Mouse (Mus musculus): ENCODE results near the gene Pkd2.
"Not testable (repeated sequence)": the region's sequence is repeated elsewhere in the genome, so short reads cannot be mapped to it uniquely, and the experiment has no call there.

Pkd2 gene

DNA sequence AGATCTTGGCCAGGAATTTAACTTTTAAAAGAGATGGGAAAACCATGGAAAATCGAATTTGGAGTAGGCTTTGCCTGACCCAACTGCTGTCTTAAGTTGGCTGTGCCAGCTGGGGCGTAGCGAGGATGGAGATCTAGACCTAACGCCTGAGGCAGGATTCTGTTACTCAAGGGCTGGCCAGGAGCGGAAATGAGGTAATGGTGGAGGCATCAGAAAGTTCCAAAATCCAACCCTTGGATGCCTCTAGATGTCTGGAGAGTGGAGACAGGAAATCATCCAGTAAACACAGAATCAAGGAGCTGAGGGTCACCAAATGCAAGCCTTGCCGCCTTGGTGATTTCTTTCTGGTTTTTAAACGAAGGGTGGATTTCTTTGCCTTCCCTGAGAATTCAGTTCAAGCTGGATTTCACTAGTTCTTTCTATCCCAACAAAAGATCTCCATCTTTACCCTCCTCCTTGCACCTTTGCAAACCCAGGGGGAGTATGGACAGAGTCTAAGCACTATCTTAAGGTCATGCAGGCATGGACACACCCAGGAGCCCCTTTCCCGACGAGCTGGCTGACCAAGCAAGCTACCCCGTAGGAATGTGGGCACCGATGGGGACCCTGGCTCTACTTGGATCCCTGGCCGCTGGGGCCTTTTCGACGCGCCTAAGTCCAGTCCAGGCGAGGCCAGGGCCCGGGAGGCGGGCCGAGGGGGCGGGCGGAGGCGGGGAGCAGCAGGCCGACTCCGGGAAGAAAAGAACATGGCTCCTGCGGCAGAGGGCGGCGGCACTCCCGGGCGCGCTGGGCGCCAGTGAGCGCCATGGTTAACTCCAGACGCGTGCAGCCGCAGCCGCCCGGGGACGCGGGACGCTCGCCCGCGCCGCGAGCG is at the start of gene Pkd2:
Pkd2 (plus strand) TSS at position 619 of the 874 bp plus-strand sequence.
- peak; percentile 58 for DNase-seq (ENCODE audit: low spot score)

DNA sequence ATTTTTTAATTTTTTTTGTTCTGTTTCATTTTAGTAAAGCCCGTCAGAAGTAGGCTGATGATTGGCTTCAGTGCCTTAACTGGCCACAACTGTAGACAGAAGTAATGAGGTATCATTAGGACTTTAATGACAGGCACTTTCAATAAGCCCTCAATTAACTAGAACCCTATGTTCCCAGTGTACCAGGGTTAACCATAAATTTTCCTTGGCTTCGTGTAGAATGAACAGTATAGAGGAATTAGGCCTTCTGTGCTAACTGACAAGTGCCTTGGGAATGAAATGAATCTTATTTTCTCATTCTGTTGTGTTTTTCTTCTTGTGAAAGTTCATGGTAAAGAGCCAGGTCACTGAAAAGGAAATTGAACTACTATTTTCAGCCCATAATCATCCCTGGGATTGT is 43.3 kb upstream of the Pkd2 start:
- no peak for DNase-seq (ENCODE audit: low spot score)

DNA sequence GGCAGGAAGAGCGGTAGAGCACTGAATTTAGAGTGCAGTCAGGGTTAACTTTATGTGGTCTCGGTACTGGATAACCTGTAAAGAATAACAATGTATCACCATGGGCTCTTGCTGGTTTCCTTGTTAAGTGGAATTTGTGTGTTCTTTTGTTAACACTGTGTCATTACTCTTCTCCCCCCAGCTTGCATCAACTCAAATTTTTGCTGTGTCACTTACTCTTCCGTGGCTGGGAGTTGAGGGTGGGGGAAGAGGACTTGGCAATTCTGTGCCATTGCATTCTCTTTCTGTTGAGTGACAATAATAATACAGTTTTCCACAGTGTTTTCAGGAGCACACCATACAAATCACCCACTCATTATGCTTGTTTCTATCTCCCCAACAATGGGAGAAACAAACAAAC is 42.2 kb upstream of the Pkd2 start:
- DNase-seq (ENCODE audit: low spot score), result no peak

DNA sequence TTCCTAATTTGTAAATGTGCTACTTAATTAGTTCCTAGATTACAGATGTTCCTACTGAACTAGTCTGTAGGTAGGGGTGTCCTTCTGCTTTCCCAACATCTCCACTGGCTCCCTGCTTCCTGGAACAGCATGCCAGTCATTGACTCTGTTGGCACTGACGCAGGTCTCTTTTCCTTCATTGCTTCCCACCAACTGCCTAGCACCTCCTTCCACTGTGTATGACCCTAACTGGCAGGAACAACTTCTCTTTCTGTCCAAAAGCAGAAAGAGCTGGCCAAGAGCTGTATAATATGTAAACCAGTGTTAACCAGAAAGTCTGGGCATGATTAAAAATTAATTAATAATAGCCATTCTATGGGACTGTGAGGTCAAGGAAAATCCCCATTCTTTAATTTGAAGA is 41.5 kb upstream of the Pkd2 start:
- no peak for DNase-seq (ENCODE audit: low spot score)

DNA sequence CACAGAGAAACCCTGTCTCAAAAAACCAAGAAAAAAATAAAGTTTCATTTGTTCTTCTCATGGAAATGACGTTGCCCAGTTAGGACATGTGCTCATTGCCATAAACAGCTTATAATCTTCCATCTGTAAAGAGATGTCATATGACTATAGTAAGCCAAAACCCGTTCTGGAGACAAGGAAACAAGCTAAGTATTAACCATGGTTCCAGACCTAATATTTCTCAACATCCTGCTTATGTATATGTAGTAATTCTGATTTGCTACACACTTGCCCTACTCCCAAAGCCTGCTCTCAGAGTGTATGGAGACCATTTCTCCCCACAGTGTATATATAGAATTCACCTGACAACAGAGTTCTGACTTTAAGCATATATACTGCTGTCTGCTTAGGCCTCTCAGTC is 37.2 kb upstream of the Pkd2 start:
- DNase-seq (ENCODE audit: low spot score), result no peak

DNA sequence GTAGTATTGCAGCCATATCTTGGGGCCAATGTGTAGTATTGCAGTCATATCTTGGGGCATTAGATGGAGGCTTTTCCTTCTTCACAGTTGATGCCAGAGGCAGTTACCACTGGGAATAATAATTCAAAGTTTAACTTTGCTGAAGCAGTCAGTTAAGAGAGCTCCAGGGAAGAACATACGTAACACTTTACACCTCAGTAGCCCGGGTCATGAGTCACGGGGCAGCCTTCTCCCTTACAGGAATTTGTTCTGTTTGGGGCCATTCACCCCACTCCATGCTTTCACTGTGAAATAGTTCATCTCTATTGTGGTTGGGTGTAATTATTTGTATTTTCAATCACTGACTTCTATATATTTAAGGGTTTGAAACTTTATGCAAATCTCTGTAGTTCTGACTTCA is 35.4 kb upstream of the Pkd2 start:
- DNase-seq (ENCODE audit: low spot score), result no peak

DNA sequence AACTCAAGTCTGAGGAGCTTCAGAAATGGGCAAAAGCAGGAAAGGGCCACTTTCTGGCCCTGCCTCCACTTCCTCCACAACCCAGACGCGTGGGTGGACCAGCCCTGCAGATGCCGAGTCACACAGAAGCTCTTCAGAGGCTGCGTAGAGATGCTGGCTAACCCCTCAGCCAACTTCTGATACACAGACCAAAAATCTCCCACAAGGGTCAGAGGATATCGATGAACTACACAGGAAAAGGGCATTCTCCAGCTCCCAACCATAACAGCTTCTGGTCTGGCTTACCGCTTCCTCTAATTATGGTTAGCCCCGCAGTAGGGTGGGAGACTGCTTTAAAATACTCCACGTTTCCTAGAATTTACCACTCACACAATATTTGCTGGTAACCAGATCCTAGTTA is 33.3 kb upstream of the Pkd2 start:
- DNase-seq (ENCODE audit: low spot score), result no peak

DNA sequence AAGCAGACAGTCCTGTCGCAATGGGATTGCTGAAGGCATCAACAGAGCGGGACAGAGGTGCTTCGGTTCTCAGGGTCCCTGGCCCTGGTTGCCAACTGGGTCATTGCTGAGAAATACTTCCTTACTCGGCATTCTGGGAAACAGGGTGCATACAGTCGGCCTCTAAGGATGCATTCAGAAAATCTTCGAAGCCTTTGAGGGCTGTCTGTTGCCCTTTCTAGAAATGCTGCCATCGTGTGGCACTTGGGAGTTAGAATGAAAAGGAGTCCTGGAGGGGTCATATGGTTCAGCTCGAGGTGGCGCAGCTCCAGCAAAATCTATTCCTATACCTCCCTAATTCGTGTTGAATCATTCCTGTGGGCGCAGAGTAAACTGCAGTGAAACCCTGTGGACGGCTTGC is 26.4 kb upstream of the Pkd2 start:
- DNase-seq (ENCODE audit: low spot score), result no peak

DNA sequence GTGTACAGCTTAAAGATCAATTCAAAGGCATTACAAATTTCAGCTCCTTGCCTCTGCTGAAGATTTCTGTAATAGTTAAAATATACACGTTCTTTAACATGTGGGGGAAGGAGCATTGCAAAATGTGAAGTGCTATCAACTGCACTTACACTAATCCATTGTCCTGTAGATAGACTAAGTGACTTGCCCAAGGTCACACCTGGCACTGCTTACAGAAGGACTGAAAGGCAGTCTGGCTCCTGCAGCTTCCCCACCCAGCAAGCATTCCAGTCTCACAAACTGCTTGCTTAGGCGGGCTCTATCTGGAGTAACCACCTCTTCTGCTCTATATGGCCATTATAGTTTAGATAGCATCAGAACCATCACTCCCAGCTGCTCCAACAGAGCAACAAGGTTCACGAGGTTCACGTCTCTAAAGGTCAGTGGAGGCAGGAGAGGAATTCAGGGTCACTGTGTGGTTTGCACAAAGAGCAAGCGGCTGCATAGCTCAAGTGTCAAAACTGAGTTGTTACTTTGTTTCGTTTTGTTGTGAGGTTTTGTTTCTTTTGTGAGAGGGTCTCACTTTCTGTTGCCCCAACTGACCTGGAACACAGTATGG is 25.2 kb upstream of the Pkd2 start:
- DNase-seq (ENCODE audit: low spot score), result no peak

DNA sequence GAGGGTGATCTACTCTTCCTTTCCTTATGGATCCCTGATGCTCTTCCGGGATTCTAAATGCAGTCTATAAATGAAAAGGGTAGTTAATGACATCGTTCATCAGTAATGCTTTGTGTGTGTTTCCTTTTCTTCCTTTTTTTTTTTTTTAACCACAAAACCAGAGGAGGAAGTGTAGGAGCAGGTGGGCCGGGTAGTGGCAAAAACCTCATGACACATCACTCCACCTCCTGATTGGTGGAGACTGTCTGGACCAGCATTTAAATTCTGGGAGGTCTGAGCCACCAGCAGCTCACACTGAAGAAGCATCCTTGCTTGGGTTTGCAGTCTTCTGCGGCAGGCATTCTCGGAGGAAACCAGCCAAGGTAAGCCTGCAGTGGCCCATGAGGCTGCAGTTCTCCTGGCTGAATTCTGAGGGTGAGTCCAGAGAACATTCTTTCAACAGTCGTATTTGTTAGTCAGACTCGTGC is 24.4 kb upstream of the Pkd2 start, which contains the start of gene Spp1:
Spp1 (plus strand) TSS at position 284 of the 467 bp plus-strand sequence.
- no peak for DNase-seq (ENCODE audit: low spot score)

DNA sequence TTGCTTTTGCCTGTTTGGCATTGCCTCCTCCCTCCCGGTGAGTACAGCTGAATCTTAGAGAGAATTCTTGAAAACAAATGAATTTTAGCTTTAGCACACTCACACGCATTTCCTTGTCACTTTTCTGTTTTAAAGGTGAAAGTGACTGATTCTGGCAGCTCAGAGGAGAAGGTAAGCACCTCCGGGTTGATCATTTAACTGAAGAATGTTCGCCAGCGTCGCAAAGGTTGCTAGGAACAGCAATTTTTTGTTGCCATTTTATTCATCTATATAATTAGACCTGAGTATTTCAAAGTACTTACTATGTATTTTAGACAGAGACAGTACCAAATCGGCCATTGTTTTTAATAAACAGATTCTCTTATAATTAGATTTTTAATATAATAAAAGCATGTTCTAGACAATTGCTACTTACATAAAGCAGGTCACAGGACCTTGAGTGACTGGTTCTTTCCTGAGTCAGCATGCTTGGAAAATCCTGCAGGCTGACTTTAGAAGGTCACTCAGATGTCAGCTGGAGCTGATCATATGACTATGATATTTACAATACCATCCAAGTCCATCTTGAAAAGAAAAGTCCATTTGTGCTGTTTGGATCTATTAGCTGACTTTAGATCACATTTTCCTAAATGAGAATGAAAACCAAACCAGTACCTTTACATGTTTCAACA is 22.7 kb upstream of the Pkd2 start:
- no peak for DNase-seq (ENCODE audit: low spot score)

DNA sequence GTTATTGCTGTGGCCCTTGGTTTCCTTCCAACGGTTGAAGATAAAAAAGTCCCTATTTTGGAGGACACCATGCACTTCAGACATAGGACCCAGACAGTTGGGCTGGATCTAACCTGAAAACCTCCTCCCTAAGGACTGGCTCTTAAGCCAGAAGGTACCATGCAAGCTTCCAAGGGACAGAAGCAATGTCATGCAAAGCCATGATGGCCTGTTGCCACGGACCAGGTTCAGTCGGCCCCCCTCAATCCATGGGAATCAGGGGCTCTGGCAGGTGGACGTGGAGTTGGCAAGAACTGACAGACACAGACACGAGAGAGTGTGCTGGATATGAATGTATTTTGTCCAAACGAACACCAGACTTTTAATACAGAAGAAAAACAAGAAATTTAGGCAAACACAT is 16.9 kb upstream of the Pkd2 start:
- DNase-seq (ENCODE audit: low spot score), result no peak

DNA sequence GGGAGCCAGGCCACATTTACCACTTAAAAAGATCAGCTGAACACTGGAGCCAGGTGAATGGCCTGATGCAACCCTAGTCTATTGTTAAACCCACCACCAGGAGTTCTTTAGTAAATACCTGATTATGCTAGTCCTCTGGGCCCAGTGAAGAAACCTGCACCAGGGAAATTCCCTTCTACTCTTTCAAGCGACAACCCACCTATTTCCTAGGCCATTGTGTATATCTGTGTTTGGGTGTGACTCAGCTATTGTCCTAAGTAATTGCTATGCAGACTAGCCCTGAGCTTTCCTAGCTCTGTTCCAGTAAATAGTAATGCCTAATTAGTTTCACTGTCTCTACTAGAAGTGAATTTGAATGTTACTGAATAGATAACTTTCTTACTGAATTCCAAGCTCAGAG is 16.4 kb upstream of the Pkd2 start:
- no peak for DNase-seq (ENCODE audit: low spot score)

DNA sequence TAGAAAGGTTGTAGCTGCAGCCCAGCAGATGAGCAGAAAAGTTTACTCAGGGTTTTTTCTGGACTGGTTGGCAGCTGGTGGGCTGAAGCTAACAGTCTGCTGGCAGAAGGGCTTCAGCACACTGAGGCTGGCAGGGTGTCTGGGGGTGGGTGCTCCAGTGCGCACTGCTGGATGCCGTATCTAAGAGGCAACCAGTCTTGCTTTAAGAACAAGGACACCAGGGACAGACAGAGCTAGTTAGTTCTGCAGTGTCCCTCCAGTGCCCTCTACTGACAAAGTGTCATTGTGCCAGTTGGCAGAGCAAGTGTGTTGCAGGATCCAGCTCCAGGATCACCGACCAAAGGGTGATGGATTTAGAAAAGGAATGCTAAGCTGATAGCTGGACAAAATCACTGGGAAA is 13.1 kb upstream of the Pkd2 start:
- no peak for DNase-seq (ENCODE audit: low spot score)

DNA sequence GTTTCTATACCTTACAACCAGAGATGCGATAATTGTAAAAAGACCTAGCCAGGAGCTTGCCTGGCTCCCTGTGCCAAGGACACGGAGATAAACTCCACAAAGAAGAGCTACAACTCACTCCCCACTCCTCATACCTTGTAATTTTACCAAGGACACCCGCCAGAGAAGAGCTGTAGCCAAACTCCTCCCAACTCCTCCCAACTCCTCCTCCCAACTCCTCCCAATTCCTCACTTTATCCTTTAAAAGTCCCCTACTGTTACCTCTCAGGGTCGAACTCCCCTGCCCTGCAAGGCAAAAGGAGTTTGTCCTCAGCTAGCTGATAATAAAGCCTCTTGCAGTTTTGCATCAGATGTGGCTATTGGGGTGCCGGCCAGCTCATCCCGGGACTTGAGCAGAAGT is 10.9 kb upstream of the Pkd2 start:
- DNase-seq (ENCODE audit: low spot score), result not testable (repeated sequence)

DNA sequence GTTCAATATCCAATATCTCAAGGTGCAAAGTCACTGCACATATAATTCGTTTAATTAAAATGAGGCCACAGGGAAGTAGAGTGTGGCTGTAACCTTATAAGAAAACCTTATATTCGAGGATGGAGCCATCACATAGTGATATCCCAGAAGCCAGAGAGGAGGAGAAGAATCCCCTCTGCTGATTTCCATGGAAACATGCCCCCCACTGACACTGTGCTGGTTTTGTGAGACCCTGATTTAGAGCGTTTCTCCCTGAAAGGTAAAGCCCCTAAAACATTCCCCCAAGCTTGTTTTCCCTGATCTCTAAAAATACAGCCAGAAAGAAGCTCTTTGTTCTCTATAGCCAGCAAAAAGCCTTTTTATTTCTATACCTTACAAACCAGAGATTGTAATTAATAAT is 9.8 kb upstream of the Pkd2 start:
- DNase-seq (ENCODE audit: low spot score), result no peak

DNA sequence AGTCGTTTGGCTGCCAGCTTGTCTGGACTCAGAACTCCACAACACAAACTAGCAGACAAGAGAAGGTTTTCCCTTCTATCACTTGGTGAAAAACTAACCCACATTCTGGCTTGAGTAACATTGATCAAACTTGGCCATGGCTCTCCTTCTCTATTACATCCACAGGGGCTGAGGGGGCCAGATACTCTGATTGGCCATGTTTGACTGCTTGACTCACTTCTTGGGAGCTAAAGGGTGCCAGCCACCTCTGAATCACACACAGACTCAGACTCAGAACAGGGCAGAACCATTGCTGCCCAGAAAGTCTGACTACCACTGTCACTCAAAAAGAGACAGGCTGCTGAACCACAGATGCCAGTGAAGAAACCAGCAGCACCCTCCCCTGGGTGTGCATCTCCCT is 6.2 kb upstream of the Pkd2 start:
- DNase-seq (ENCODE audit: low spot score), result no peak

DNA sequence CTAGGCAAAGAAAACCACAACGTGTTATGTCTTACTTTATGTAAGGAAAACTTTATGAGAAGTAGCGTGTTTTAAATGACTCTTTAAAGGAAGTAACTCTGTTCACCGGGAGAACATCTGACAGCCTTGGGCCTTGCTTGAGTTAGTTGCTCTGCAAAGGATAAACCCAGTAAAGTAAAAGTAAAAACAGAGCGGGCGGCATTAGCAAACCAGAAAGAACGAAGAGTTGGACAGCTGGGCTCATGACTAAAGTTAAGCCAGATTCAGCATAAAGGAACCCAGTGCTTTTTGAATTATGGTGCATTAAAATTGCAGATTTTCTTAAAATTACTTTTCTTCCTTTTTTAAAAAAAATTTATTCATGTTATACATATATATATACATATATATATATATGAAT is 4.7 kb upstream of the Pkd2 start:
- DNase-seq (ENCODE audit: low spot score), result no peak

DNA sequence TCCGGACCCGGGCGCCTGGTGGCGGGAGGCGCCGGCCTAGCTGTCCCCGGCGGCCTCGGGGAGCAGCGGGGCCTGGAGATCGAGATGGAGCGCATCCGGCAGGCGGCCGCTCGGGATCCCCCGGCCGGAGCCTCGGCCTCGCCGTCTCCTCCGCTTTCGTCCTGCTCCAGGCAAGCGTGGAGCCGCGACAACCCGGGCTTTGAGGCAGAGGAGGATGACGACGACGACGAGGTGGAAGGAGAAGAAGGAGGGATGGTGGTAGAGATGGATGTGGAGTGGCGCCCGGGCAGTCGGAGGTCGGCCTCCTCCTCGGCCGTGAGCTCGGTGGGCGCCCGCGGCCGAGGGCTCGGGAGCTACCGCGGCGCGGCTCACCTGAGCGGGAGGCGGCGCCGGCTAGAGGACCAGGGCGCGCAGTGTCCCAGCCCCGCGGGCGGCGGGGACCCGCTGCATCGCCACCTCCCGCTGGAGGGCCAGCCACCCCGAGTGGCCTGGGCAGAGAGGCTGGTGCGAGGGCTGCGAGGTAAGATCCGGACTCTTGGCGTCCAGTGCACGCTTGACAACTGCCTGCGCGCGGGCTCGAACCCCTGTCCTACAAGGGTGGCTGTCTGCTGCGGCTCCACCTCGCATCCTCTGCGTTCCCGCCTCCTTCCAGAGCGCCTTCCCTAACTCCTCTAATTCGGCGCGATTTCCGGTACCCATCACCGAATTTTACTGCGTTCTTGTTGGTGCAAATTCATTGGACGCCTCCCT is 631 bp downstream of the Pkd2 start:
- peak; percentile 27 for DNase-seq (ENCODE audit: low spot score)

DNA sequence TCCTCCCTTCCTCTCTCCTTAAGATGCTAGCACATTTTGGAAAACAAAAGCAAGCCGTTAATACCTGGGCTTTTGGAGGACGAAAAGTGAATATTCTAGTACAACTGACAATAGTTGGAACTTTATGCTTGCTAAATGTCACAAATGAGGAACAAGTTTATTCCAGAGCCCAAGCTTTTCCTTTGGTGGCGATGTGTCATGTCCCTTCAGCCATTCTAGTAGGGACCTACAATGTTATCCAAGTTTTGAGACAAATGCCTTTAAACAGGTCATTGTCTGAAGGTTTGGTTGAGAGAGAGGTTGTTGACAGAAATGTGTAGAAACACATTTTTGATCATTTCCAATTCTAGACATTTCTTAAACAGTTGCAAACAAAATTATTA is 1.2 kb downstream of the Pkd2 start:
- no peak for DNase-seq (ENCODE audit: low spot score)

DNA sequence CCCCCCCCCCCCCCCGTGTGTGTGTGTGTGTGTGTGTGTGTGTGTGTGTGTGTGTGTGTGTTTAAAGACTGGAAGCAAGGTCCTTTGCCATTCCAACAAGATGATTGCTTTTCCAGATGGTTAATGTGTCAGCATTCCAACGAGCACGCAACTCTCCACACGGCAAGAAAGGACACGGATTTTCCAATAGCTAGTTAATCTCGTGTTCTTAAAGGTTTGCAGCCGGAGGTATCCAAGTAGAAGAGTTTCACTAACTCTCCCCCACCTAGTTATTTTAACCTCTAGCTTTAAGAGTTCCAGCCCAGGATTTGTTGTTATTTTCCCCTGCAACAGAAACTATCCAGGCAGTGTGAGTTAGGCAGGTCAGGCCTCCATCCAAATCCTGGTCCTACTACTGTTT is 1.6 kb downstream of the Pkd2 start:
- no peak for DNase-seq (ENCODE audit: low spot score)

DNA sequence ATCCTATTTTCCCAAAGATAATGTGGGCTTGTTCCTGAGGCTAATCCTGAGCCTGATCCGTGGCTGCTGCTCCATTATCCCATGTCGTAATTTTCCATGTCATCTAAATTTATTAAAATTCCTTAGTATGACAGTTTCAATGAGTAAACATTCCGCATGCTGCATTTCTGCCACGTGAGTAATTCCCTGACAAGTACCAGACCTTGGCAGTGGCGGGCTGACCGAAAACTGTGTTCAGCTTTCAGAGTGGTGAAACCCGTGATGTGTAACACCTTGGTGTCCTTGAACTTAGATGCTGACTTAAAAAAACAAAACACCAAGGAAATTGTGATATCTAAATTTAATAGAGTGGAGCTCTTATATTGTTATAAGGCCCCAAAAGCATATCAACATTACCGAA is 6.0 kb downstream of the Pkd2 start:
- DNase-seq (ENCODE audit: low spot score), result no peak

Measured in ovary, postnatal 10 days (tissue).